Mouse (Mus musculus) kidney, postnatal 25 days (tissue): ENCODE measurements around the gene Eapp.
"Not testable (repeated sequence)": the region's sequence is repeated elsewhere in the genome, so short reads cannot be mapped to it uniquely, and the experiment has no call there.

ENCODE experiments used
- DNase-seq, 2 experiments: peaks; one replicate each; pipeline ENCODE4 v3.0.0; 2021; ENCODE audit warnings: mixed read lengths in 2 of 2

Eapp gene

GRCm38 (mm10) chr12:54695511-54696241 is at the start of gene Eapp:
Gene Eapp (minus strand): TSS chr12:54695897.
- DNase-seq = peak; percentile 97 to 99

DNA sequence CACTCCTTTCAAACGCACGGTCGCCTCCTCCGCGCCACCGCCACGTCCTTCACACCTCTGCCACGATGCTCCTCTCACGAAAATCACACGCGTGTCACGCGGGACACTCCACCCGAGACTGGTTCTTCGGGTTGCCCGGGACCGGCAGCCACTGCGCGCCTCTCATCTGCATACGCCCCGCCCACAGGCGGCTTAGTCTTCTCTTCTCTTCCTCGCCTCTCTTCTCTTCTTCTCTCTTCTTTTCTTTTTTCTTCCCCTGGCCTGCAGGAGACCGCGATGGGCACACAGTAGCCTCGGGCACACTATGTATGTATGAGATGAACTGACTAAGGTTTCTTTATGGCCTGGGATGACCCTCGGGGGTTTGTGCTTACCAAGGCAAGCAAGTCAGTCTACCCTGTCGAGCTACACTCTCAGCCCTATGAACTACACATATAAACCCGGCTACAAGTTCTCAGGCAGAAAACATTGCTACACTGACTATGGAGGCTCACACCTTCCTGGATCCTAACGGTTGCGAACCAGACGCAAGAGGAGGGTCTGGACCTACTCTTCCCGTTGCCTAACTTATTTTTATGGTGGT is 43.1 kb upstream of the Eapp start:
- DNase-seq = not testable (repeated sequence)

DNA sequence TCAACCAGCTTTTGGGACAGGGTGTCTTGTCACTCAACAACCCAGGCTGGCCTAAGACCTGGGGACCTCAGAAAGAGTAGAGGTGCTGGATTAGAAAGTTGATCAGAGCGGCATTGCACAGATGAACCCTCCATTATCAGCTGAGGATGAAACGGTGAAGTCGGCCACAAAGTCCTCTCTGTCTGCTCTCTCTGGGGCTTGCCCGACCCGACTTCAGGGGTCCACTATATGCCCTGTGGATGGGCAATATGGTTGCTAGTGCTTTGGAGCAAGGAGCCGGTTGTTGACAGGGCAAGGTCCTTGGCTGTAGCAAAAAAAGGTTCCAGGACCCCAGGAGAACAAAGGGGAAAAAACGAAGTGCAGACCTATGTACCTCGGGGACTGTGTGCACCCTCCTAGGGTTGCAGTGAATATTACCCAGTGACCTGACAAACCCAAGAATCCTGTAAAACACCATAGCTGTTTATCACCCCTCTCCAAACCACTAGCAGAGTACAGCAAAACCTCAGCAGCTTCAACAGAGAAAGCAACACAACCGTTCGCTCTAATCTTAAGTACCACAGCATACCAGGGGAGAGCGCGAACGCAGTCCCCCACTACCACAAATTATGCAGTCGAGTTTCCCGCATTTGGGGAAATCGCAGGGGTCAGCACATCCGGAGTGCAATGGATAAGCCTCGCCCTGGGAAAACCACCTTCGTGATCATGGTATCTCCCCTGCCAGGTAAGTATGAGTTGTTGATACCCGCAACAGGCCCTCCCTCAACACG is 42.4 kb upstream of the Eapp start:
- DNase-seq = not testable (repeated sequence)

GRCm38 (mm10) chr12:54734307-54735131 is 38.8 kb upstream of the Eapp start:
- peak; percentile 44 to 68 for DNase-seq

DNA sequence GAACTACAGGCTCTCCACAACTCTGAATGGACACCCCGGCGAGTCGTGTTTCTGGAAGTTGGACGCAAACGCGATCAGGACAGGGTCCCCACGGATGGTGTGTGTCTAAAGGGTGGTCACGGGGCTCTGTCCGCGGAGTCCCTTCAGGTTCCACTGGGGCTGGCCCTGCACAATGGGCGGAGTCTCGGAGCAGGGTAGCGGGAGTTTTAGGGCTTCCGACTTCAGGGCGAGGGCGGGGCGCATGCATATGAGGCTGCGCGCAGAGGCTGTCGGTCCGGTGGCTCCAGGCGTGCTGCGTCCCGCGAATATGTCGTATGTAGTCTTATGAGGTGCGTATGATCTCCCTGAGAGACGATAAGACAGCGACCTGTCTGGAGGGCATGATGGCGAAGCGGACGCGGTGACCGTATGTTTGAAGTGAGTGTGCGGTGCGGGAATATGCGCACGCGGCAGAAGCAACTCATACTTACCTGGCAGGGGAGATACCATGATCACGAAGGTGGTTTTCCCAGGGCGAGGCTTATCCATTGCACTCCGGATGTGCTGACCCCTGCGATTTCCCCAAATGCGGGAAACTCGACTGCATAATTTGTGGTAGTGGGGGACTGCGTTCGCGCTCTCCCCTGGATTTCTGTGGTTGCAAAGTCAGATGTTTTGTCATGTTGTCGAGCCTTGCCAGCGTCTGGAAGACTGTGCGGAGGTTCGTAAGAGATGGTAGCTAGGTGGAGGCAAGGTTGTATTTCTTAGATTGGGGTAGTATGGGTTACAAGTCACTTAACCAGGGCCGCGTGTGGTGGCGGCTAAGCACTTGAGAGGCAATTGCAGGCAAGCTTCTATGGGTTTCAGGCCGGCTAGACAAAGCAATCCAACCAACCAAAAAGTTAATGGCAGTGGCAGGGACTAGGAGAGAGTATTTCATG is 33.7 kb upstream of the Eapp start:
- DNase-seq = not testable (repeated sequence)

DNA sequence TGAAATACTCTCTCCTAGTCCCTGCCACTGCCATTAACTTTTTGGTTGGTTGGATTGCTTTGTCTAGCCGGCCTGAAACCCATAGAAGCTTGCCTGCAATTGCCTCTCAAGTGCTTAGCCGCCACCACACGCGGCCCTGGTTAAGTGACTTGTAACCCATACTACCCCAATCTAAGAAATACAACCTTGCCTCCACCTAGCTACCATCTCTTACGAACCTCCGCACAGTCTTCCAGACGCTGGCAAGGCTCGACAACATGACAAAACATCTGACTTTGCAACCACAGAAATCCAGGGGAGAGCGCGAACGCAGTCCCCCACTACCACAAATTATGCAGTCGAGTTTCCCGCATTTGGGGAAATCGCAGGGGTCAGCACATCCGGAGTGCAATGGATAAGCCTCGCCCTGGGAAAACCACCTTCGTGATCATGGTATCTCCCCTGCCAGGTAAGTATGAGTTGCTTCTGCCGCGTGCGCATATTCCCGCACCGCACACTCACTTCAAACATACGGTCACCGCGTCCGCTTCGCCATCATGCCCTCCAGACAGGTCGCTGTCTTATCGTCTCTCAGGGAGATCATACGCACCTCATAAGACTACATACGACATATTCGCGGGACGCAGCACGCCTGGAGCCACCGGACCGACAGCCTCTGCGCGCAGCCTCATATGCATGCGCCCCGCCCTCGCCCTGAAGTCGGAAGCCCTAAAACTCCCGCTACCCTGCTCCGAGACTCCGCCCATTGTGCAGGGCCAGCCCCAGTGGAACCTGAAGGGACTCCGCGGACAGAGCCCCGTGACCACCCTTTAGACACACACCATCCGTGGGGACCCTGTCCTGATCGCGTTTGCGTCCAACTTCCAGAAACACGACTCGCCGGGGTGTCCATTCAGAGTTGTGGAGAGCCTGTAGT is 23.4 kb upstream of the Eapp start:
- not testable (repeated sequence) for DNase-seq

- DNase-seq = not testable (repeated sequence)
These were observed 21.8 kb upstream of the Eapp start for GRCm38 (mm10) chr12:54717516-54717915.

DNA sequence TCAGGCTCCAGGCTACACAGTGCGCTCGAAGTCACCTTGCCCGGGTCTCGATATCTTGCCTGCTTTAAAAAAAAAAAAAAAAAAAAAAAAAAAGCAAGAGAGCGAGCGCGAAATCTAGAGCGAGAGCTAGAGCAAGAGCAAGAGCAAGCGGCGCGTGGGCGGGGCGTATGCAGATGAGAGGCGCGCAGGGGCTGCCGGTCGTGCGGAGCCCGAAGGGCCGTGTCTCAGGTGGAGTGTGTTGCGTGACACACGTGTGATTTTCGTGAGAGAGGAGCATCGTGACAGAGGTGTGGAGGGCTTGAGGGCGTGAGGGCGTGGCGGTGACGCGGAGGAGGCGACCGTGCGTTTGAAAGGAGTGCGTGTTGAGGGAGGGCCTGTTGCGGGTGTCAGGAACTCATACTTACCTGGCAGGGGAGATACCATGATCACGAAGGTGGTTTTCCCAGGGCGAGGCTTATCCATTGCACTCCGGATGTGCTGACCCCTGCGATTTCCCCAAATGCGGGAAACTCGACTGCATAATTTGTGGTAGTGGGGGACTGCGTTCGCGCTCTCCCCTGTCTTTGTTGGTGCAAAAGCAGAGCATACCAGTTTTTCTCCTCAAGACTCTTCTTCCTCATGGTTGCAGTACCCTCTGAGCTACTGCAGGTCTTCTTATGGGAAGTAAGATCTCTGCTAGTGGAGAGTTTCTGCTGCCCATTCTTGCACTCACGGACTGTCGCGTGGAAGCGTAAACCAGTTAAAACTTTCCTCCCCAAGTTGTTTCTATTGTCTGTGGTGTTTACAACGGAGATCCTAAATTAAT is 18.3 kb upstream of the Eapp start:
- DNase-seq = not testable (repeated sequence)

- peak; percentile 8 to 57 for DNase-seq
These were observed 14.8 kb upstream of the Eapp start for GRCm38 (mm10) chr12:54710494-54710879.

DNA sequence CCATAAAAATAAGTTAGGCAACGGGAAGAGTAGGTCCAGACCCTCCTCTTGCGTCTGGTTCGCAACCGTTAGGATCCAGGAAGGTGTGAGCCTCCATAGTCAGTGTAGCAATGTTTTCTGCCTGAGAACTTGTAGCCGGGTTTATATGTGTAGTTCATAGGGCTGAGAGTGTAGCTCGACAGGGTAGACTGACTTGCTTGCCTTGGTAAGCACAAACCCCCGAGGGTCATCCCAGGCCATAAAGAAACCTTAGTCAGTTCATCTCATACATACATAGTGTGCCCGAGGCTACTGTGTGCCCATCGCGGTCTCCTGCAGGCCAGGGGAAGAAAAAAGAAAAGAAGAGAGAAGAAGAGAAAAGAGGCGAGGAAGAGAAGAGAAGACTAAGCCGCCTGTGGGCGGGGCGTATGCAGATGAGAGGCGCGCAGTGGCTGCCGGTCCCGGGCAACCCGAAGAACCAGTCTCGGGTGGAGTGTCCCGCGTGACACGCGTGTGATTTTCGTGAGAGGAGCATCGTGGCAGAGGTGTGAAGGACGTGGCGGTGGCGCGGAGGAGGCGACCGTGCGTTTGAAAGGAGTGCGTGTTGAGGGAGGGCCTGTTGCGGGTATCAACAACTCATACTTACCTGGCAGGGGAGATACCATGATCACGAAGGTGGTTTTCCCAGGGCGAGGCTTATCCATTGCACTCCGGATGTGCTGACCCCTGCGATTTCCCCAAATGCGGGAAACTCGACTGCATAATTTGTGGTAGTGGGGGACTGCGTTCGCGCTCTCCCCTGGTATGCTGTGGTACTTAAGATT is 14.2 kb upstream of the Eapp start:
- peak in 1 of 2 experiments; percentile 1 for DNase-seq

GRCm38 (mm10) chr12:54699394-54699793 is 3.7 kb upstream of the Eapp start:
- no peak for DNase-seq

- no peak for DNase-seq
These were observed 2.1 kb upstream of the Eapp start for GRCm38 (mm10) chr12:54697791-54698250.

DNA sequence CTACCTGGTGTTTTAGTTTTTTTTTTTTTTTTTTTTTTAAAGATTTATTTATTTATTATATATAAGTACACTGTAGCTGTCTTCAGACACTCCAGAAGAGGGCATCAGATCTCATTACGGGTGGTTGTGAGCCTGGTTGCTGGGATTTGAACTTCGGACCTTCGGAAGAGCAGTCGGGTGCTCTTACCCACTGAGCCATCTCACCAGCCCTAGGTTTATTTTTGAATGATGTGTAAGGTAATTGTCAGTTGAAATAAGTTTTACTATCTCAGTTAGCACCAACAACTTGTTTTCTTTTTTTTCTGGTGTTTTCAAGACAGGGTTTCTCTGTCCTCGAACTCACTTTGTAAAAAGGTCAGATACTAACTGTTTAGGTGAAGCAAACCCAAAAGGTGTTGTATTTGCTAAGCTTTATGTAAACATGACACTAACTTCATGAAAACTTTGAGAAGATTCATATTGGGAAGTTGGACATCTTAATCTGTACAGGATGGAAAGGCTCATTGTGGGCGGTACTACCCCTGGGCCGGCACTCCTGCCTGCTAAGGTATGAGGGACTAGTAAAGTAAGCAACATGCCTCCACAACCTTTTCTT is 1.4 kb upstream of the Eapp start:
- peak in 1 of 2 experiments; percentile 46 for DNase-seq

- peak; percentile 98 for DNase-seq
These were observed 725 bp upstream of the Eapp start for GRCm38 (mm10) chr12:54696242-54697002.

GRCm38 (mm10) chr12:54694847-54695510 is 718 bp downstream of the Eapp start:
- DNase-seq = no peak

GRCm38 (mm10) chr12:54689082-54689481 is 6.6 kb downstream of the Eapp start:
- DNase-seq = no peak

DNA sequence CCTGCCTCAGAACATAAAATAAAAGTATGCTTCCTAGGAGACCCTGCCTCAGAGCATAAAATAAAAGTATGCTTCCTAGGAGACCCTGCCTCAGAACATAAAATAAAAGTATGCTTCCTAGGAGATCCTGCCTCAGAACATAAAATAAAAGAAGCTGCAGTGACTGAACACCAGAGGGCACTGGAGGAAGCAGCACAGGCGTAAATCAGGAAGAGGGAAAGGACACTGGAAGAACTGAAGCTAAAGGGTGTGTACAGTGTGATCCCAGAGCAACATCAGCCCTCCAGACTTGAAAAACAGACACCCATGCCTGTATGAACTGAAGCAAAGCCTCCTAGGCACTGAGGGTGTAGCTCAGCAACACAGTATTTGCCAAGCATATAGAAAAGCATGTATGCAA is 12.5 kb downstream of the Eapp start:
- DNase-seq = peak in 1 of 2 experiments; percentile 11
